Mouse (Mus musculus) kidney, postnatal 36 days (tissue): ENCODE results near the gene Sat2.

Experiments used
- DNase-seq, 2 experiments: peaks; one replicate each; pipeline ENCODE4 v3.0.0; 2021 to 2022; ENCODE audit warnings: mixed read lengths in 2 of 2

The Sat2 gene

DNA sequence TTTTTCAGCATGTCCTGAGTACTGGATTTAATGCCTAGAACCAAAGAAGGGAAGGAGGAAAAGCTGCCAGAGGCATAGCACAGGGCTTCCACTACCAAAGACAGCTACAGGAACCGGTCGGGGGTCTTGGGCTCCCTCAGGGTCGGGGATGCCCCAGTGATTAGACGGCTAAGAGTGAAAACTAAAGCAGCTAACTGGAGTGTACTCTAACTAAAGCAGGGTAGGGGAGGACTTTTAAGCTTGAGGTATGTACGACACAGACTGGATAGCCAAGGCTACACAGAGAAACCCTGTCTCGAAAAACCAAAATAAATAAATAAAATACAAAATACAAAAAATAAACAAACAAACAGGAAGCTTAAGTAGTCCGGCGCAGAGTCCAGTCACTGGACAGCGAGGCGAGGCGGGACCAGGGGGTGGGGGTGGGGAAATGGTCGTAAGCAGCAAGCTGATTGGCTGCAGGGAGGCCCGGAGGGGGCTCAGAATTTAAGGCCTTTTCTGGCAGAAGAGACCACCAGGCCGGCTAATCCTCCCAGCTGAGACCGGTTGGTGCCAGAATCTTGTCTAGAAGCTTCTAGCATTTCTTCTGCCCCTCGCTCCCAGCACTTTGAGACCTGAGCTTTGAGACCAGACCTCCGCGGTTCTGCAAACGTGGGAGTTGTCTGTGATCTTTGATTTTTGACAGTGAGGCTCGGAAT, at the start of gene Sat2:
Gene Sat2 (plus strand): TSS at position 454 of the 698 bp plus-strand sequence.
- peak; percentile 63 to 77 for DNase-seq

DNA sequence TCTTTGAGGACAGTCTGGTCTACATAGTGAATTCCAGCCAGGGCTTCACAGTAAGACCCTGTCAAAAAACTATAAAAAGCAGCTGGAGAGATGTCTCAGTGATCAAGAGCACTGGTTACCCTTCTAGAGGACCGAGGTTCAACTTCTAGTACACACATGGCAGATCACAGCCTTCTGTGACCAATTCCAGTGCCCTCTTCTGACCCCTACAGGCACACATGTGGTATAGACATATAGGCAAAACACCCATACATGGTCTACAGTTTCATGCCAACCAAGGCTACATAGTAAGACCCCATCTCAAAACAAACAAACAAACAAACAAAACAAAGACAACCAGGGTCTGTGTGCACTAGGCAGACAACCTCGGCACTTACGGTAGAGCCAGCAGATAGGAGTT, 46.6 kb upstream of the Sat2 start:
- DNase-seq, result peak in 1 of 2 experiments; percentile 12

- no peak for DNase-seq
These were observed 45.5 kb upstream of the Sat2 start for GRCm38 (mm10) chr11:69576307-69576706.

- DNase-seq, result no peak
These were observed 43.5 kb upstream of the Sat2 start for GRCm38 (mm10) chr11:69578301-69578700.

- DNase-seq, result peak; percentile 96 to 98
These were observed 42.5 kb upstream of the Sat2 start for GRCm38 (mm10) chr11:69579128-69580017.

GRCm38 (mm10) chr11:69580091-69580514, 41.7 kb upstream of the Sat2 start, which contains the start of the genes Wrap53 and Trp53:
Gene Wrap53 (minus strand): TSS chr11:69580255.
Gene Trp53 (plus strand): TSS chr11:69580359.
- DNase-seq, result peak; percentile 93 to 97

- no peak for DNase-seq
These were observed 41.2 kb upstream of the Sat2 start for GRCm38 (mm10) chr11:69580572-69581146.

DNA sequence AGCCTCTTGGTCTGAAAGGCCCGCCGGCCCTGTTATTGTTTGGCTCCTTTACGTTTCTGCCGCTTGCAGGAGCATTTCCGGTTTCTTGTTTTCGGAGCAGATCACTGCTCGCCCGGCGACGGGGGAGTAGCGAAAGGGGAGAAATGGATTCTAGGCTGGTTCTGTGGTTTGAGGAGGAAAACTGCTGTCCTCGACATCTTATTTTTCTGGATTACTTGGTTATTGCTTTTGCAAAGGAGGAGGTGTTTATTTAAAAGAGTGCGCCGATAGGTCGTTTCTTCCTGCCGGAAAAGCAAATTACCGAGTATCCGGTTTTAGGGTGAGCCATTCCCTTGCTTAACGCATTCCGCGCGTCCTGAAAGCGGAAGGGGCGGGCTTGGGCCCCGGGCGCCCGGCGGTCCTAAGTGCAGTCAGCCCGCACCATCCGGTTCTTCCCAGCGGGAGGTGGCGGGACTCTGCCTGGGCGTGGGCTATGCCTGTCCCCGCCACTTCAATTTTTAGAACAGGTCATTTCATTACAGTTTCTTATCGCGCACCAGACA, 40.6 kb upstream of the Sat2 start:
- peak; percentile 95 to 96 for DNase-seq

DNA sequence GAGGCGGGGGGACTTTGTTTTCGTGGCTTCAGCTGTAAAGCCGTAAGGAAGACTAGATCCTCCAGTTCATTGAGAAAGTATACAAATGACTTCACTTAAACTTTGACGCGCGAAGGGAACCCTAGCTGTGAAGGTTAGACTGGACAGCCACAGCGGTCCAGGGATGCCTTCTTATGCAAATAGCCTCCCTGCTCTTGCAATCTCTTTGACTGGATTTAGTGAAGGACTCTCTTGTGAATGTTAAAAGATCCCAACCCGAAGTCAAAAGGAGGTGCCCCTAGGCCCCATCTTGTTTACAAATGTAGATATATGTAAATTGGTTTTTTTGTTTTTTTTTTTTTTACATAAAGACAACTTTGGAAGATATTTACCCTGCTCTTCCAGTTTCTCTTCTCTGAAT, 40.0 kb upstream of the Sat2 start:
- DNase-seq, result peak in 1 of 2 experiments; percentile 10

GRCm38 (mm10) chr11:69582230-69582805, 39.5 kb upstream of the Sat2 start:
- DNase-seq, result no peak

GRCm38 (mm10) chr11:69584008-69584407, 37.8 kb upstream of the Sat2 start:
- DNase-seq, result no peak

DNA sequence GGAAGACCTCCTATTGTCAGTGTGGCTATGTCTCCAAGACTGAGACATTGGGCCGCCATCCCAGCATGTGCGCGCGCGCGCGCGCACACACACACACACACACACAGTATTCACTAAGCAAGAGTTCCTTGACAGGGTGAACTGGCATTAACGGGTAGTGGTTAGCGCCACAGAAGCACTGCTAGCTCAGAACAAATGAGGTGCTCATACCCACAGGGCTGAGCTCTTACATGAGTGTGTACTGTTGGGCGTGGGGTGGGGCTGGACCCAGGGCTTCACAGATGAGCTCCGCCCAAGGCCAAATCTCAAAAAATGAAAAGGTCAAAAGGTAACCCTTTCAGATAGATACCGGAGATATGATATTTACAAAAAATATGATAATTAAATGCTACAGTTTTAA, 36.9 kb upstream of the Sat2 start:
- DNase-seq, result no peak

- DNase-seq, result no peak
These were observed 36.0 kb upstream of the Sat2 start for GRCm38 (mm10) chr11:69585718-69586325.

DNA sequence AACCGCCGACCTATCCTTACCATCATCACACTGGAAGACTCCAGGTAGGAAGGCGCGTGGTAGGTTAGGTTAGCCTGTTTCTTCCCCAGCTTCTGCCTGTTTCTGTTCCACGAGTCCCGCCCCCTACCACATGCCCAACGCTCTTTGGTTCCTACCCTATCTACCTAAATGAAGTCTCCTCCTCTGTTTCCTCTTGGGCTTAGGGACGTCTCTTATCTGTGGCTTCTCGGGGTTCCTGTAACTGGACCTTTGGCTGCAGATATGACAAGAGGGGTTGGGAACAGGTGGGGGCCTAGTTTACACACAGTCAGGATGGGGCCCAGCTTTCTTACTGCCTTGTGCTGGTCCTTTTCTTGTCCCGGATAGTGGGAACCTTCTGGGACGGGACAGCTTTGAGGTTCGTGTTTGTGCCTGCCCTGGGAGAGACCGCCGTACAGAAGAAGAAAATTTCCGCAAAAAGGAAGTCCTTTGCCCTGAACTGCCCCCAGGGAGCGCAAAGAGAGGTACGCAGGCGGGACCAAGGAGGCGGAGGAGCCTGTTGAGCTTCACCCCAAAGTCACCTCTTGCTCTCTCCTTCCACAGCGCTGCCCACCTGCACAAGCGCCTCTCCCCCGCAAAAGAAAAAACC, 32.5 kb upstream of the Sat2 start:
- DNase-seq, result no peak

GRCm38 (mm10) chr11:69590622-69591021, 31.2 kb upstream of the Sat2 start:
- no peak for DNase-seq

- no peak for DNase-seq
These were observed 30.4 kb upstream of the Sat2 start for GRCm38 (mm10) chr11:69591424-69591823.

DNA sequence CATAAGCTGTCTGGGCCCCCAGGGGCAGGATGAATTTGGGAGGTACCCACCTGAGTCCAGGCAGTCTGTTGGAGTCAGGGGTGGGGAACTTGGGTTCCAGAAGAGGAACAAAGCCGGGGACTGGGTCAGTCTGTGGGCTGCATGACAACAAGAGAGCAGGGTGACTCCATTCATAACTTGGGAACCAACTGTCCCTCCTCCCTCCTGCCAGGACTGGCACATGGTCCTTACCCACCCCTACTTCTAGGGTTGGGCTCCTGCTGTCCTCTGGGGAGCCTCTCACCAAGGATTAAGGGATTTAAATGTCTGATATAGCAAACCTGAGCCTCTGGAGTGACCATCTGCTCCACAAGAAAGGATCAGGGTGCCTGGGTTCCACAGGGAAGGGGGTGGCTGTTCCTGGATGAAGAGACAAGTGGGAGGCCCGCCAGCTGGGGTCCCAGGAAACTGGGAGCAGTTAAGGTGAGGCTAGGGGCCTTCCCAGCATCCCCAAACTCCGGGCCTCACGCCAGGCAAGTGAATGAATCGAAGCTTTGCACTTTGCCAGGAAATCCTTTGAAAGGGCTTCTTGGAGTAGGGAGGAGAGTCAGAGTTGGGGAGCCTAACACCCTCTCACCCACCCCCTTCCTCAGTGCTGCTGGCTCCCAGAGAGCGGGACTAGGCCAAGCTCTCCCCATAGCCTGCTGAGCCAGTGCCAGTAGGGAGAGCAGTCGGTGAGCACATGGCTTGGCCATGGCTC, 29.8 kb upstream of the Sat2 start:
- no peak for DNase-seq

DNA sequence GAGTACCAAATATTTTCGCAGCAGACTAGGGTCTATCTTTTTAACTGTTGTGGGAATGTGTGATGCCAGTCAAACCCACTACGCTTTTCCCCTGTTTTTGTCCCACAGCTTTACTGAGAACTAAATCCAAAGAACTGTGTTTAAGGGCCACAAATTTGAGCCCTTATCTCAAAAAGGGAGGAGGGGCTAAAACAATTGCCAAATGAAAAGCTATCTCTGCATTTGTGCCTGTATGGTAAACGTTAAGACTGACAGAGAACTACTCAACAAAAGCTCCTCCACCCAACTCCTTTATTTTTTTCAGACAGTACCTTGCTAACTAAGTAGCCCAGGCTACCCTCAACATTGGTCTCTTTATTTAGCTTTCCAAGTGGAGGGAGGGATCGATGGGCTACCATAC, 29.0 kb upstream of the Sat2 start:
- DNase-seq, result no peak

DNA sequence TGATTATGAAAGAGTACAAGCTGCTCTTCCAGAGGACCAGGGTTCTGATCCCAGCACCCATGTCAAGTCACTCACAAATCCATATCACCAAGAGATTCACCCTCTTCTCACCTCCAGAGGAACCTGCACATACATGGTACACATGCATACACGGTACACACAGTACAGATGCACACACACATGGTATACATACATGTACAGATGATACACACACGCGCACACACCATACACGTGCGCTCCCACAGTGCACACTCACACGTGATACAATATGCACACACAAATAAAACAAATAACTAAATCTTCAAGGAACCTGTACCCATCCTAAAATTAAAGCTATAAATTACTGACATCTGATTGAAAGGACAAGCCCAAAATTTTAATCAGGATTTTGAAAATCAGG, 27.0 kb upstream of the Sat2 start:
- no peak for DNase-seq

GRCm38 (mm10) chr11:69599436-69599835, 22.4 kb upstream of the Sat2 start:
- DNase-seq, result no peak

- peak; percentile 53 to 71 for DNase-seq
These were observed 21.7 kb upstream of the Sat2 start for GRCm38 (mm10) chr11:69600098-69600497.
